Mouse (Mus musculus) heart, embryonic 11.5 days (tissue): ENCODE measurements at regions not wholly inside any gene's neighbourhood (a gene's known extent, or its start where the extent isn't known, plus 50 kb on each side); places are given as distances from the start of the nearest gene placed in this dataset.

Experiments
- ATAC-seq: fragments of 200-750 bp; cut with Nextera tagmentation; replicated peaks from 2 replicates; pipeline ENCODE4 v1.8.0; 2017; ENCODE audit warnings: moderate library complexity; ENCODE audit not compliant: insufficient number of reproducible peaks, low FRiP score, low TSS enrichment
- H3K27ac ChIP-seq: fragments of 300-500 bp; sonication (generic); 2 replicates; pipeline ENCODE4 v1.5.1; 2014; ENCODE audit warnings: mild to moderate bottlenecking, low read depth, low read length
- H3K27me3 ChIP-seq: fragments of 300-500 bp; sonication (generic); 2 replicates; pipeline ENCODE4 v1.6.1; 2014; ENCODE audit warnings: mild to moderate bottlenecking, low read length, mixed read lengths; ENCODE audit not compliant: control insufficient read depth, insufficient read depth
- H3K36me3 ChIP-seq: fragments of 300-500 bp; sonication (generic); 2 replicates; pipeline ENCODE4 v1.6.1; 2014; ENCODE audit warnings: mild to moderate bottlenecking, low read length, moderate library complexity, mixed read lengths; ENCODE audit not compliant: control insufficient read depth, insufficient read depth
- H3K4me1 ChIP-seq: fragments of 300-500 bp; sonication (generic); 2 replicates; pipeline ENCODE4 v1.6.1; 2014; ENCODE audit warnings: low read length; ENCODE audit not compliant: control insufficient read depth, insufficient read depth
- H3K4me2 ChIP-seq: fragments of 300-500 bp; sonication (generic); 2 replicates; pipeline ENCODE4 v1.6.1; 2014; ENCODE audit warnings: mild to moderate bottlenecking, moderate library complexity
- H3K4me3 ChIP-seq: fragments of 300-500 bp; sonication (generic); 2 replicates; pipeline ENCODE4 v1.5.1; 2014; ENCODE audit warnings: low read depth, low read length
- H3K9ac ChIP-seq: fragments of 300-500 bp; sonication (generic); 2 replicates; pipeline ENCODE4 v1.6.1; 2014; ENCODE audit warnings: mild to moderate bottlenecking, low read depth, low read length, moderate library complexity
- H3K9me3 ChIP-seq: fragments of 300-500 bp; sonication (generic); replicated peaks from 2 replicates; pipeline ENCODE4 v1.6.1; 2016; ENCODE audit warnings: low read length; ENCODE audit not compliant: control insufficient read depth
- WGBS: fragments of 180-500 bp; shearing (Covaris S2); extraction: QIAGEN DNeasy Blood & Tissue Kit; methylation state at CpG from one replicate; pipeline ENCODE4 v1.1.7; 2014; ENCODE audit not compliant: insufficient replicate concordance; 5-methylcytosine and 5-hydroxymethylcytosine counted together

DNA sequence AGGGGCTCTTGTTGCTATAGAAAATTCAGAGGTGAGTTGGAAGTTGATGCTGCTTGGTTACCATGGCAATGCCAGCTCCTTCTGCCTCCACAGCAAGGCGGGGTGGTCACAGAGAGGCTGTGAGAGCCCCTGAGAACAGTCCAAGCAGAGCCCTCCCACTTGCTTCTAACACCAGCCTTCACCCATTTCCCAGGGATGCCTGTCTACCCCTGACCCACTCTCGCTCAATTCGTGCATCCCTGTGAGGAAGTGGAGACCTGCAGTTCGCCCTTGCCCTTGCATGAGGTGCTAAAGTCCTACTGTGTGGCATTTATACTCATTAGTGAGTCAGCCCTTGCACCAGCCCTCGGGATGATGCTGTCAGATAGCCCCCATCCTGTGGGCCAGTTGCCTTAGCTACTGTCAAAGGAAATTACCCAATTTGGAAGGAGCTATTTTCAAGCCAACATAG, 82.1 kb upstream of the Bod1 start:
- no peaks in the 10 kb centered on the region for H3K27me3 ChIP-seq
- no peaks in the 10 kb centered on the region for H3K4me1 ChIP-seq
- ATAC-seq, result no peak
- H3K36me3 ChIP-seq, result no peaks in the 10 kb centered on the region
- H3K4me2 ChIP-seq, result no peak overlapping the region
- no peak overlapping the region for H3K9ac ChIP-seq
- WGBS, result 33% methylated on average over 5 of the region's 5 CpGs
- no peak overlapping the region for H3K27ac ChIP-seq
- no peak overlapping the region for H3K4me3 ChIP-seq
- H3K9me3 ChIP-seq, result no peaks in the 10 kb centered on the region

DNA sequence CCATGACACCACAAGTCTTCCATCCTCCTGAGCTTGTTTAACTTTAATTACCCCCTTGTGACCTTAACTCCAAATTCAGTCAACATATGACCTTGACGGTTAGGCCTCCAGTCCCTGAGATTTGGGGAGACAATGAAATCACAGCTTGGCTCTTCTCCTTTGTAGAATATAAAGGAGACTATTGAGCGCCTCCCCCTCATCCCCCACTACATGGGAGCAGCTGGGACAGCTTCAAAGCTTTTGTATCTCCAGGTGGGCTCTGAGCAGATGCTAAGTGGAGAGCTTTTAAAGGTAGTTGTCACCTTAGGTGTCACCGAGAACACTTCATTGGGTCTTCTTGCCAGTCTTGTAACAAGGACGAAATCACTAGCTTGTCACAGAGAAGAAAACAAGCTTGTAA, 82.7 kb upstream of the Bod1 start:
- H3K9me3 ChIP-seq, result no peaks in the 10 kb centered on the region
- no peak overlapping the region for H3K27ac ChIP-seq
- H3K4me1 ChIP-seq, result no peaks in the 10 kb centered on the region
- no peak for ATAC-seq
- H3K4me3 ChIP-seq, result no peak overlapping the region
- no peak overlapping the region for H3K9ac ChIP-seq
- no peaks in the 10 kb centered on the region for H3K27me3 ChIP-seq
- WGBS, result 44% methylated on average over 4 of the region's 4 CpGs
- H3K36me3 ChIP-seq, result no peaks in the 10 kb centered on the region
- H3K4me2 ChIP-seq, result no peak overlapping the region

DNA sequence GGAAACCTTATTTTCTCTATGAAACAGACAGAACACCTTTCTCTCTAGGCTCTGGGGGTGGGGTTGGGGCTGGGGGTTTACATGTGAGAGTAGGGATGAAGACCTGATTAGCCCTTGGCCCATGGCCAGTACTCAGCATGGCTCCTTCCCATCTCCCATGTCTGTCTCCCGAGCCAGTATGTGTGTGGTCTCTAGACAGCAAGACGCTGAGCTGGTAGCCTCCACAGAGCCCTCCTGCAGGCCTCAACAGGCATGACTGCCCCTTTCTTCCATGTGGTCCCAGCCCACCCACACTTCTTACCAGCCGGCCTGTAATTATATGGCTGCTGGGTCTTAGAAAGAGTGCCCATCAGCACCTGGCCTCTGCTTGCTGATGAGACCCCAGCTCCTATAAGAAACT, 84.2 kb upstream of the Bod1 start:
- ATAC-seq, result no peak
- H3K9ac ChIP-seq, result no peak overlapping the region
- no peak overlapping the region for H3K4me3 ChIP-seq
- H3K27ac ChIP-seq, result no peak overlapping the region
- no peaks in the 10 kb centered on the region for H3K36me3 ChIP-seq
- H3K27me3 ChIP-seq, result no peaks in the 10 kb centered on the region
- no peak overlapping the region for H3K4me2 ChIP-seq
- no peaks in the 10 kb centered on the region for H3K9me3 ChIP-seq
- WGBS, result 46% methylated on average over 3 of the region's 3 CpGs
- H3K4me1 ChIP-seq, result 0 out of 2 replicates have a peak, but pooled peaks cover 7% of the 10 kb centered on the region

DNA sequence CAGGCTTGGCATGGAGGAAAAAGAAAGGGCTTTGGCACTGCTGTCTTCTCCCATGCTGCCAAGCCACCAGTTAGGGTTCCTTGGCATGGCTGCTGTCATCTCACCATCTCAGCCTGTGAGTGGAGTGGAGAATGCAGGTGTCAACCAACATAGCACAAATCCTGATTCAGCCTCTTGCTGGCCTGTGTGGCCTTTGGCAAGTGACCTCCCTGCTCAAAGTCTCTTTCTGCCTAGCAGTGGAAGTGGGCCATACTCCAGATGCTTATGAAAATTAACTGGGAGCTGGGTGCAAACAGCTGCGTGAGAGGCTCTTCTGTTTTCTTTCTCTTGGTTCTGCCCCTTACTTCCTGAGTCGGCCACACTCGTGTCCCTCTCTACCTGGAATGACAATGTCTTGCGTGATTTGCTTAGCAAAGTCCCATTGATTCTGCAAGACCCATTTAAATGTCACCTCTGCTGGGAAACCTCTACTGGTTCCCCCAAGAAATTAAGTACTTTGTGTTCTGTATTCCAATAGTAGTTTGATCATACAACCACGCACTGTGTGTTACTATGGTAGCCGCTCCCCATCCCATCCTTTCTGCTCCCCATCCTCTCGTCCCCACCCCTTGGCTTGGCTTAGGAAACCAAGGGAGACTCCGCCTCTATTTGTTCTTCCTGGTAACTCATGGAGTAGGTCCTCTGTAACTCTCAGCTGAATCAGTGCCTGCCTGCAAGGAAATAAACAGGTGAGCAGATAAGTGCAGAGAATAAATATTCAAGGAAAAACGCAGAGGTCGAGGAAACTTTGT, 84.9 kb upstream of the Bod1 start:
- H3K27me3 ChIP-seq, result no peaks in the 10 kb centered on the region
- H3K4me1 ChIP-seq, result 0 out of 2 replicates have a peak, but pooled peaks cover 7% of the 10 kb centered on the region
- WGBS, result 77% methylated on average over 10 of the region's 10 CpGs
- no peak overlapping the region for H3K27ac ChIP-seq
- ATAC-seq, result no peak
- H3K4me2 ChIP-seq, result no peak overlapping the region
- H3K36me3 ChIP-seq, result no peaks in the 10 kb centered on the region
- H3K4me3 ChIP-seq, result no peak overlapping the region
- H3K9ac ChIP-seq, result no peak overlapping the region
- H3K9me3 ChIP-seq, result no peaks in the 10 kb centered on the region

DNA sequence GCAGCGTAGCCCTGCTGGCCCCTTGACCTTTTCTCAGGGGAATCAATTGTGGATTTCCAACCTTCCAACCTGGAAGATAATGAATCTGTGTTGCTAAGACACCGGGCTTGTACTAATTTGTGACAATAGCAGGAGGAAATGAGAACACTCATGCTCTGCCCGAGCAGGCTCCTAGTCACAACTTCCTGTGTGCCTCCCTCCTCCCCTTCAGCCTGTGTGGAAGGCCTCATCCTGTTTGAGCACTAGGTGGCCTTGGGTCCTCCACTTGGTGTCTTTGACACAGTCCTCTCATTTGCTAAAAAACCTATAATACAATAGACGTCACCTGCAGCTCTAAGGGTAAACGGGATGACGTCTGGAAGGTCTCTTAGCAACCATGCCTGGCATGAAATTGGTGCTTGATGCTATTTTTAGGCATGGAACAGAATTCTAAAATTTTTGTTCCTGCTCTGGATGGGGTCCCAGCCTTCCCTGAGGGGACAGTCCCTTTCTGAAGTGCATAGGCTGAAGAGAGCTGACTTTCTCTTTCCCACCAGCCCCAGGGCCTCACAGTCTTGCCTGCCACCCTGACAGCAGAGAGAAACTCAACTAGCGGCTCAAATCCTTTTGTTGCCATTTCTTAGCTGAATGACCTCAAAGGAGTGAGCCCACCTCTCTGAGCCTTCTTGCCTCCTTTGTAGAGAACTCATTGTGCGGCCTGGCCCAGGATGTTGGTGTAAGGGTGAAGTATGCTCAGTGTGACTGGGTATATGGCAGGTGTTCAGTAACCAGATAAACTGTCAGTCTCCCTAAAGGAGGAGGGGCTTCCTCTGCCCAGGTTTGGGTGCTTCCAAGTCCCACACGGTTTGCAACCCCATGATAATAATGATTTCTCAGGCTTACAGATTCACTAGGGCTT, 88.4 kb upstream of the Bod1 start:
- no peak for ATAC-seq
- Histone ChIP-seq H3K4me1 (peaks cover 10% of the 10 kb centered on the region; the same call in 1 of the 2 replicates), H3K36me3 (no peaks in the 10 kb centered on the region), H3K9me3 (no peaks in the 10 kb centered on the region), H3K4me3 (no peak overlapping the region), H3K27me3 (no peaks in the 10 kb centered on the region), H3K27ac (no peak overlapping the region), H3K4me2 (no peak overlapping the region), H3K9ac (no peak overlapping the region)
- WGBS, result 57% methylated on average over 9 of the region's 9 CpGs

DNA sequence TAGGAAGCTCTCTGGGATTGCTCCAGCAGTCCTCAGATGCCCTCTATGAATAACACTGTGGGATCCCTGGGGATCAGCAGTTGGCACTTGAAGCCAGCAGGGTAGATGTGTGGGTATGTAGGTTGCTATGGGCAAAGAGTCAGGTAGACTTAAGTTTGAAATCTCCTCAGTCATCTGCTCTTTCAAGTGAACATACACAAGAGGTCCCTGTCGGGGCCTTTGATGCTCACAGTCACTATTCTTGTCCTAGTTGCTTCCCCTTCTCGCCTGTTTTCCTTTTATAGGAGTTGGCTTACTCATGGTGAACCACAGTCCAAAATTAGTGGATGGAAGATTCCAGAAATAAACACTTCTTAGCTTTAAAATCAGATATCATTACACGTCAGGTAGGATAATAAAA, 92.2 kb upstream of the Bod1 start:
- Histone ChIP-seq H3K4me1 (peaks cover 10% of the 10 kb centered on the region; the same call in 1 of the 2 replicates), H3K4me3 (no peak overlapping the region), H3K27ac (no peak overlapping the region), H3K36me3 (no peaks in the 10 kb centered on the region), H3K9me3 (no peaks in the 10 kb centered on the region), H3K4me2 (no peak overlapping the region), H3K27me3 (no peaks in the 10 kb centered on the region), H3K9ac (no peak overlapping the region)
- WGBS, result 59% methylated on average over 3 of the region's 3 CpGs
- ATAC-seq, result no peak

DNA sequence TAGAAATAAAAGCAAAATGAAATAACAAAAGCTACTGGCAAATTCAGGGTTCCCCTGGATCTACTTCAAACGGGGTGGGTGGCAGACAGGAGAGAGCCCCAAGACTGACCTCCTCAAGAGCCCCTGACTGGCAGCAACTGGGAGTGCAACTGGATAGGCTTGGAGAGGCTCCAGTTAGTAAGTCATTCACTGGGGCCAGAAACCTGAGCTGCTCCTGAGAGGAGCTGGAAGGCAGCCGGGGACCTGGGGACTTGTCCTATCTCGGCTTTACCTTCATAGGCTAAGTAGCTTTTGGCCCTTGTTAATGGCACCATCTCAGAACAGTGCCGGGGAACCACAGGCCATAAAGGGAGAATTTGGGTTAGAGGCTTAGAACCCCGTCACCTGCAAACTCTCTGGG, 94.6 kb upstream of the Bod1 start:
- Histone ChIP-seq H3K27me3 (no peaks in the 10 kb centered on the region), H3K9ac (no peak overlapping the region), H3K4me2 (no peak overlapping the region), H3K4me1 (peaks cover 13% of the 10 kb centered on the region), H3K4me3 (no peak overlapping the region), H3K27ac (no peak overlapping the region), H3K9me3 (no peaks in the 10 kb centered on the region), H3K36me3 (no peaks in the 10 kb centered on the region)
- 78% methylated on average over 5 of the region's 5 CpGs for WGBS
- no peak for ATAC-seq

DNA sequence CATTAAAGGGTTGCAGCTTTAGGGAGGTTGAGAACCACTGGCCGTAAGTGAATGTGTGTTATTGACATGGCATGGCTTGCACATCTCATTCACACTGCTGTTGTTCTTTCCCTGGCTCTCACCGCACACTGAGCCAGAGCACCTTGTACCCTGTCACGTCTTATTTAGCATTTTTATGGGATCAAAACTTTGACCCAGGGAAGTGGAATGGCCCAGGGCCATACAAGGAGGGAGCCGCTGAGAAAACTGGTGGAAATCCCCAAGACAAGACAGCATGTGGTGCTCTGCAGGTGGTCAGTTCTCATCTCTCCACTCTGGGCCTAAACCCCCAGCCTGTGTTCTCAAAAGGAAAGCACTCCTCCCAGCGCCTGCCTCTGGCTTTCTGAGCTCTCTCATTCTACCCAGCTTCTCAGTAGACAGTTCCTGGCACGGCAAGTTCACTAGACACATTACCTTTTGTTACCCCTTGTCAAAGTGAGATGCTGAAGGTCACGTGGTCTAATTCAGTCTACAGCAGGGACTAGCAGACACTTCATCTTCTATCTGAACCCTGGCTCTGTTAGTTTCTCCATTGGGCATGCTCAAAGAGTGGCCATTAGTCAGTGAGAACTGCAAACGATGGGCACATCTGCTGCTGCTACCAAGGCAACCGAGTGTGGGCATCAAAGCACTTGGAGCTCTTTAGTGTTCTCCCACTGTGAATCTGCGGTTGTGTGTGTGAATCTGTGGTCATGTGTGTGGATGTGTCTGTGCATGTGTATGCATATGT, 96.2 kb upstream of the Bod1 start:
- Histone ChIP-seq H3K27ac (no peak overlapping the region), H3K36me3 (no peaks in the 10 kb centered on the region), H3K9me3 (no peaks in the 10 kb centered on the region), H3K9ac (no peak overlapping the region), H3K4me2 (no peak overlapping the region), H3K4me3 (no peak overlapping the region), H3K27me3 (no peaks in the 10 kb centered on the region), H3K4me1 (peaks cover 16% of the 10 kb centered on the region)
- no peak for ATAC-seq
- WGBS, result 67% methylated on average over 10 of the region's 10 CpGs
